Mouse (Mus musculus) brain, embryonic 18.5 days (tissue): ENCODE data around the gene Uprt.

Source experiments
- DNase-seq: peaks from one replicate; pipeline ENCODE4 v3.0.0-alpha.2; 2012; ENCODE audit warnings: low read depth, low spot score

The Uprt gene

DNA sequence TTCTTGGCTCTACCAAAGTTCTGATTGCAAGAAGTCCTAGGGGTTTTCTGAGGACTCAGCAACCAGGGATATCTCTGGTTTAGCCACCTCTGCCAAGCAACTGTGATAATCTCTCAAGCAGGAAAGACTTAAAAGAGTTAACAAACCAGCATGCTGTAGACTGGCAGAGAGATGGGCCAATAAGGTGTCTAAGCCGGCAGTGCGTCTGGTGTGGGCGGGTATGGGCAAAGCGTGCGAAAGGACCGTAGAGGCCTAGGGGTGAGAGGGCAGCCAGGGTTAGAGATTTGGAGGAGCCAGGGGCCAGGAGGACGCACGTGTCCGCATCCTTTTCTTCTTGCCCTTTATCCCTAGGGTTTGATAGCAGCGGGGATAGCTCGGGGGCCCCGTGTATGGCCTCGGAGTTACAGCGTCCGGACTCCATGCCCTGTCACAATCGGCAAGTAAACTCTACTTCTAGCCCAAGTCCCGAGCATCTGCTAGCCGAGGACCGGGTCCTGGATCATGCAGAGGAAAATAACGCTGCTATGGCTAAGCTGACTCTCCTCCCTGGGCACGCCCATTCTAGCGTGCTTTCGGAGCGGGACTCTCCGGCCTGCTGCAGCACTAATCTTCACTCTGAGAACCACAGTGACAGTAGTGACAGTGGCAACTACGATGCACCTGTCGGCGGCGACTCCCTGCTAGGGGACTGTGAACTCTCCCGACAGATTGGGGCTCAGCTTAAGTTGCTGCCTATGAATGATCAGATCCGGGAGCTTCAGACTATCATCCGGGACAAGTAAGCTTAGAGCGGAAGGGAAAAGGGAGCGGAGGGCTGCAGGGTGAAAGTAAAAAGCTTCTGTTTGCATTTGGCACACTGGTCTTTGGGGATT lies at the start of gene Uprt:
Gene Uprt, plus strand, starts transcription at position 247 of the 872 bp plus-strand sequence.
- DNase-seq = peak; percentile 74

GRCm38 (mm10) chrX:104433456-104433855 lies 49.2 kb upstream of the Uprt start:
- DNase-seq = no peak

GRCm38 (mm10) chrX:104452433-104452832 lies 30.2 kb upstream of the Uprt start:
- no peak for DNase-seq

GRCm38 (mm10) chrX:104461755-104462154 lies 20.9 kb upstream of the Uprt start:
- DNase-seq = no peak

GRCm38 (mm10) chrX:104464376-104464775 lies 18.2 kb upstream of the Uprt start:
- no peak for DNase-seq

- DNase-seq = no peak
Measured at GRCm38 (mm10) chrX:104478041-104478440, 4.6 kb upstream of the Uprt start.

DNA sequence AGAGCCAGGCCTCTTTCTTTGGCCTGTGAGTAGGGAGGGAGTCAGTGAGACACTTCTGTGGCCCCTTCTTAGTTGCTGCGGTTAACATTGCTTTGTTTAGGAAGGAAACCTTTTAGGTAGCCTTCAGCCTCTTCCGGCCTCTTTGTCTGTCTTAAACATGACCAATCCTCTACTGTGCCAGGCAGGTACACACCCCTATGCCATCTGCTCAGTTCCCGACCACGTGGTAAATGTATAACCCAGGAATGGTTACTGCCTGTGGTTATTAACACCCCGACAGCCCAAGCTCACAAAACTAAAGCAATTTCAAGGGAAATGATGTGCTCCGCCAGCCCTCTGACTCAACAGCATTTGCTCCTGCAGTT lies 808 bp downstream of the Uprt start:
- peak; percentile 6 for DNase-seq

DNA sequence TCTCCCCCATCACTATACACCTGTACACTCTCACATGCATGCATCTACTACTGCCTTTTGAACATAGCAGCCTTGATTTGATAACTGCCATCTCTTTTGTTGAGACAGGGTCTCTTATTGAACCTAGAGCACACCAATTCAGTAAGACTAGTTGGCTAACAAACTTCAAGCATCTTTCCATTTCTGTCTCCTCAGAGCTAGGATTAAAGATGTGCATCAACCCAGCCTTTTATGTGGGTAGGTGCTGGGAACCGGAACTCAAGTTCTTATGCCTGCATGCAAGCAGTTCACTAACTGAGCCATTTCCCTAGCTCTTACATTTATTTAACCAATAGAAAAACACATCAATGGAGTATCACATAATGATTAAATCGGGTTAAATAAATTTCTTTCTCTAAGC lies 3.0 kb downstream of the Uprt start:
- DNase-seq = no peak

DNA sequence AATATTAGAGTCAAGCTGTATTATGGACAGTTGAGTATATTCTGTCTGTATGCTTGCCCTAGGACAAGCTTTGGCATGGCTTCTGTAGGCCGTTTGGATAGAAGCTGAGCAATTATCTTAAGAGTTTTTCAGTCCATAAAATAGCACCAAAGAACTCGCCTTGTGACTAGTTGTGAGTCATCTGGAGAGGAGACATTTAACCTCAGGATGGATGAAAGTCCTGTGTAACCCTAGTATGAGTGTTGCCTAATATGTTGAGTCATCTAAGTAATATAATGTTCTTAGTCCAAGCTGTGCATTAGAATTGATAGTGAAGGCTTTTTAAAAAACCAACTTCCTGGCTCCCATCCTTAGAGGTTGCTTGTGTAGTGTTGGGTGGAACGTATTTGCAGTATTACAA lies 5.4 kb downstream of the Uprt start:
- no peak for DNase-seq

DNA sequence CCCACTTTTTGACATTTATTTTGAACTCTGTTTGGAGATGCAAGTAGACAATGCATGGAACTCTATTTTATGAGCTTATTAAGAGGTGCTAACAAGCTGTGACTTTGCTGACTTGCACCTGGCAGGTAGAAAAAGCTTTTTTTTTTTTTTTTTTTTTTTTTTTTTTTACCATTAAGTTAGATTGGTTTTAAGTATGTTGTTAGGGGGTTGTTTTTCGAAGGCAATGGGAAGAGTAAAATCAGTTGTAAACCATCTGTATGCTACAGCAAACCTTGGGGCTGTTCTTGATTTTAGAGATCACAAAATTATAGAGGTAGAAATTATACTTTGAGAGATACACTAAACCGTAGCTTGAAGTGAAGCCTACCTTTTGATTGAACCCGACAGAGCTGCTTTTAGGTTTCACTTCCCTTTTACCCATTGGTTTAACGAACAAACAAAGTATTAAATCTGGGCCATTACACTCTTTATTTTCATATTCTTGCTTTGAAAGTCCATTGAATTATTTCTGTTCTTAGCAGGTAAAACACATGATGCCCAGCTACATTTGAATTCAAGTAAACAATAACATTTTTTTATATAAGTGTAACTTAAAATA lies 6.4 kb downstream of the Uprt start:
- no peak for DNase-seq

DNA sequence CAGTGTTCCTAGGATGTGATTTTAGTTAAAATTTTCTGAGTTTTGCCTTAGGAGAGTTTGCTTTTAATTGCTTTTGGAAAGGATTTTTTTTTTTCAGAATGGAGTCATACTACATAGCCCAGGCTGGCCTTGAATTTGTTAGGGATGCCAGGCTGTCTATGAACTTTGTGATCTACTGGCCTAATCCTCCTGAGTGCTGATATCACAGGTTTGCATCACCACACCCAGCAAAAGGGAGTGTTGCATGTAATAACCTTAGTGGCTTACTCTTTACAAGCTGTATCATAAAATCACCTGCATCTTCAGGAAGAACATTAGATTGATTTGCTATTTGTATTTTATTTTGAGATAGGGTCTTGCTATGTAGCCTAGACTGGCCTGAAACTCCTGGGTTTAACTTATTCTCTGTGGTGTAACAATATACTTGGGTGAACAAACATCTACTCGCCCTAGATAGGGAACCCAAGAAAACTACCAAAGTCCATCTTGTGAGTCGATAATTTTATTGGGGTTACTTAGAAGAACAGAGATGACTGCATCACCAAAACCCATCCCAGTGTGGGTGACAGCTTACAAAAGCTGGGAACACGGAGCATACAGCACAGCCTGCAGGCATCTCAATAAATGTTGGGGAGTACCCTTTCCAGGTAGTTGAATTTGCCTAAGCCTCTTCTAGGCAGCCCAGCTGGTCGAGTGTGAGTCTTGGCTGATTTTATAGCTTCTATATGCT lies 7.2 kb downstream of the Uprt start:
- DNase-seq = no peak

- DNase-seq = no peak
Measured at GRCm38 (mm10) chrX:104501765-104502164, 19.1 kb downstream of the Uprt start.

DNA sequence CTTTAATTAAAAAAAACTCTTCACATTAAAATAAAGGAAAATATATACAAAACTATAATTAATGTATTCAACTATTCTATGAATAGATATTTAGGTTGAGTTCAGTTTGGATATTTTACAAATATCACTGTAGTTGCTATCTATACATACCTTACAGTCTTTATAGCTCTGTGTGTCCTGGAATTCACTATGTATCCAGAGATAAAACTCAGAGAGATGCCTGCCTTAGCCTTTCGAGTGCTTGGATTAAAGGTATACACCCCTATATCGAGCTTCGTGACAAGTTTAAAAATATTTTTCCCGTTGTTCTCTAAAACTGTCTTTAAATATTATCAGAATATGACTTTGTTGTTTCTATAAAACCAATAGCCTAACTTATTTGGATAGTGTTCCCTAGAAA lies 60.0 kb downstream of the Uprt start:
- no peak for DNase-seq

GRCm38 (mm10) chrX:104543919-104544595 lies 61.4 kb downstream of the Uprt start:
- no peak for DNase-seq

- no peak for DNase-seq
Measured at GRCm38 (mm10) chrX:104545283-104545682, 62.7 kb downstream of the Uprt start.
